Mouse (Mus musculus) ES-E14 (cell line): Measurements from ENCODE around the gene Nbl1.

Source experiments
- CHD2 ChIP-seq: IDR thresholded peaks from 2 replicates; pipeline ENCODE4 v1.6.1; 2014; ENCODE audit warnings: mild to moderate bottlenecking, low read depth, low read length, inconsistent platforms
- HCFC1 ChIP-seq: IDR thresholded peaks from 2 replicates; pipeline ENCODE4 v1.6.1; 2012; ENCODE audit warnings: low read length, inconsistent platforms, borderline replicate concordance; ENCODE audit not compliant: insufficient read depth
- MAFK ChIP-seq: IDR thresholded peaks from 2 replicates; pipeline ENCODE4 v1.6.1; 2014; ENCODE audit warnings: mild to moderate bottlenecking, low read depth, low read length, inconsistent platforms; ENCODE audit not compliant: insufficient read depth
- ZNF384 ChIP-seq: IDR thresholded peaks from 2 replicates; pipeline ENCODE4 v1.6.1; 2012; ENCODE audit warnings: low read depth, low read length, inconsistent platforms

DNA sequence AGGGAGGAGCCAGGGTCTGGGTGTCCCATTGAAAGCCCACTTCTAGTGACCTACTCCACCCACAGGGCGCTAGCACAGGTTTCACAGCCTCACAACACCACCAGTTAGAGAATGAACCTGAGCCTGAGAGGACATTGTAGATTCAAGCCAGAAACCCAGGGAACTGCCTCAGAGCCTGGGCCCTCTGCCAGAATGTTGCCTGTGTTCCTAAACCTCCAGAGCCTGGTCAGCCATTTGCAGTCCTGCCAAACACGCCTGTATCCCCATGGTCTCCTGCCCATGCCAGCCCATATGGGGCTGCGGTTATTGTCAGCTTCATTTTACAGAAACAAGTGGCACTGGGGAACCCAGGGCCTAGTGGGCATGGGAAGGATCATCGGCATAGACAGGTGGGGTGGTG, 37.5 kb downstream of the Nbl1 start:
- TF ChIP-seq HCFC1 (no peak), ZNF384 (no peak), CHD2 (no peak), MAFK (no peak)
